Mouse (Mus musculus): ENCODE measurements at regions not wholly inside any gene's neighbourhood (a gene's known extent, or its start where the extent isn't known, plus 50 kb on each side); places are given as distances from the start of the nearest gene placed in this dataset.

GRCm38 (mm10) chr1:108046857-108047714 is 457.3 kb downstream of the Serpinb8 start:
- TF ChIP-seq GATA1 (IDR thresholded peaks at IDR 0.05; ENCODE audit: borderline replicate concordance, low read length) (no peak), CTCF (IDR thresholded peaks at IDR 0.05; ENCODE audit: low read depth, low read length) (no peak), TAL1 (conservative IDR thresholded peaks at IDR 0.05; ENCODE audit: low read depth, low read length) (no peak)
